Mouse (Mus musculus): ENCODE measurements at regions not wholly inside any gene's neighbourhood (a gene's known extent, or its start where the extent isn't known, plus 50 kb on each side); places are given as distances from the start of the nearest gene placed in this dataset.

DNA sequence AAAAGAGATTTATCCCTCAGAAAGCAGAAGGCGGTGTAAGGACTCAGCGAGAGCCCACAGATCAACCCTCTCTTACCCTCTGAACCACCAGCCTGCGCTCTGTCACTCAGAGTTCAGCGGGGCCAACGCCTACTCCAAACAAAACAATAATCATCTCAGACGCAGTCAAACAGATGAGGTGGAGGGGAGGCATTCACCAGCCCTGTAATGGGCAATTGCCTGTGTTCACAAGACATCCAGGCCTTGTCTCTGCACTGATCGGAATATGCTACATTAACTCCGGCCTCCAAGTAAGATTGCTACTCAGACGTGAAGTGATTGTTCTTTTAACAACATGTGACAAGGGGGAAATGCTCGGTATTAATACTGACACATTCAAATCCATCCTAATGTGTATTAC lies 353.1 kb upstream of the Castor2 start:
- H3K9ac ChIP-seq (ENCODE audit: insufficient read depth, low read depth): no peak overlapping the region
- H3K27ac ChIP-seq (ENCODE audit: insufficient read depth, low read depth): no peak overlapping the region
- H3K9me3 ChIP-seq (replicated peaks; ENCODE audit: low read length): peaks cover 77% of the 10 kb centered on the region
- DNase-seq (ENCODE audit: extremely low read depth): no peak
- TF ChIP-seq UBTF (IDR thresholded peaks at IDR 0.05; ENCODE audit: low read depth, low read length) (no peak), POLR2A (IDR thresholded peaks at IDR 0.05; ENCODE audit: low read depth, low read length) (no peak), ZNF384 (IDR thresholded peaks at IDR 0.05; ENCODE audit: low read depth, low read length) (no peak), MAZ (IDR thresholded peaks at IDR 0.05; ENCODE audit: low read depth, low read length) (no peak), MXI1 (IDR thresholded peaks at IDR 0.05; ENCODE audit: low read depth, low read length) (no peak), RAD21 (IDR thresholded peaks at IDR 0.05; ENCODE audit: low read depth, low read length) (no peak), ELF1 (IDR thresholded peaks at IDR 0.05; ENCODE audit: low read depth, low read length) (no peak), MAFK (IDR thresholded peaks at IDR 0.05; ENCODE audit: insufficient replicate concordance, low read length) (no peak)
- no peaks in the 10 kb centered on the region for H3K4me1 ChIP-seq (ENCODE audit: control insufficient read depth in 1 of 2, insufficient read depth in 2 of 2)
- dilution Hi-C loops (cut with MboI; ENCODE audit: extremely low pct_ligation_motif_present, extremely low pct_unique_long_range_greater_than_20kb, low sequenced_read_pairs): no loop called here
- H3K4me2 ChIP-seq (ENCODE audit: insufficient read depth, low read depth, poor library complexity, severe bottlenecking): no peak overlapping the region
- in situ Hi-C loops (cut with MboI; ENCODE audit: low pct_ligation_motif_present, low pct_unique_long_range_greater_than_20kb, low sequenced_read_pairs): no loop called here
- H3K4me3 ChIP-seq (replicated peaks in 1 of 3; ENCODE audit: low read depth in 2 of 3, low read length in 2 of 3, poor library complexity in 1 of 3): no peak overlapping the region
- H3K27me3 ChIP-seq (replicated peaks): no peaks in the 10 kb centered on the region
- H3K36me3 ChIP-seq (replicated peaks in 1 of 2; ENCODE audit: control insufficient read depth in 1 of 2, insufficient read depth in 1 of 2, low read length in 1 of 2): no peaks in the 10 kb centered on the region
- H3K79me2 ChIP-seq (replicated peaks; ENCODE audit: control insufficient read depth, extremely low read depth, insufficient read depth, poor library complexity, severe bottlenecking): no peaks in the 10 kb centered on the region; the same call in 1 of the 2 replicates

DNA sequence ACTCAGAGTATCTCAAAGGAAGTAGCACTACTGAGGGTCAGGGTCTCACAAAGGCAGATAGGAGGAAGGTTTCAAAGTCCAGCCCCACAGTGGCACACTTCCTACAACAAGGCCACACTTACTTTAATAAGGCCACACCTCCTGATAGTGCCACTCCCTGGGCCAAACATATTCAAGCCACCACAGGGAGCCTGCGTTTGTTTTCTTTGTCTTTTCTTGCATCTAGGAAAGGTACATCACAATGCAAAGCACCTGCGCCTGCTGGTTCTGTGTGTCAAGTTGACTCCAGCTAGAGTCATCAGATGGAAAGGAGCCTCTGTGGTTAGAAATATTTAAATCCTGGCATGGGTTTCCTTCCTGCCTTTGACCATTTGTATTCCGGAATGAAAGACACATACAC lies 355.4 kb upstream of the Castor2 start:
- Histone ChIP-seq H3K4me1 (ENCODE audit: control insufficient read depth in 1 of 2, insufficient read depth in 2 of 2) (no peaks in the 10 kb centered on the region), H3K9ac (ENCODE audit: insufficient read depth, low read depth) (no peak overlapping the region), H3K36me3 (replicated peaks in 1 of 2; ENCODE audit: control insufficient read depth in 1 of 2, insufficient read depth in 1 of 2, low read length in 1 of 2) (no peaks in the 10 kb centered on the region), H3K4me2 (ENCODE audit: insufficient read depth, low read depth, poor library complexity, severe bottlenecking) (no peak overlapping the region), H3K4me3 (replicated peaks in 1 of 3; ENCODE audit: low read depth in 2 of 3, low read length in 2 of 3, poor library complexity in 1 of 3) (no peak overlapping the region), H3K79me2 (replicated peaks; ENCODE audit: control insufficient read depth, extremely low read depth, insufficient read depth, poor library complexity, severe bottlenecking) (no peaks in the 10 kb centered on the region; the same call in 1 of the 2 replicates), H3K27me3 (replicated peaks) (no peaks in the 10 kb centered on the region), H3K27ac (ENCODE audit: insufficient read depth, low read depth) (no peak overlapping the region), H3K9me3 (replicated peaks; ENCODE audit: low read length) (peaks cover 76% of the 10 kb centered on the region)
- DNase-seq (ENCODE audit: extremely low read depth): no peak
- no peak for TF ChIP-seq JUN (IDR thresholded peaks at IDR 0.05; ENCODE audit: insufficient read depth, low read depth, low read length)
- TF ChIP-seq NRF1 (IDR thresholded peaks at IDR 0.05; ENCODE audit: low read depth, low read length): no peak
- no peak for TF ChIP-seq TBP (conservative IDR thresholded peaks at IDR 0.05; ENCODE audit: low read depth, low read length)
- TF ChIP-seq SIN3A (IDR thresholded peaks at IDR 0.05; ENCODE audit: low read length): no peak
- no peak for TF ChIP-seq MYC (IDR thresholded peaks at IDR 0.05; ENCODE audit: low read depth, low read length)
- TF ChIP-seq NELFE (IDR thresholded peaks at IDR 0.05; ENCODE audit: low read depth, low read length): no peak
- TF ChIP-seq POLR2AphosphoS2 (IDR thresholded peaks at IDR 0.05; ENCODE audit: low read depth, low read length): no peak
- TF ChIP-seq HCFC1 (IDR thresholded peaks at IDR 0.05; ENCODE audit: low read depth, low read length): no peak
- no peak for TF ChIP-seq RCOR1 (conservative IDR thresholded peaks at IDR 0.05; ENCODE audit: low read depth, low read length)
- TF ChIP-seq EP300 (IDR thresholded peaks at IDR 0.05; ENCODE audit: low read length): no peak
- no peak for TF ChIP-seq RAD21 (IDR thresholded peaks at IDR 0.05; ENCODE audit: low read depth, low read length)
- no peak for TF ChIP-seq E2F4 (IDR thresholded peaks at IDR 0.05; ENCODE audit: insufficient replicate concordance, low read depth, low read length)
- TF ChIP-seq ETS1 (conservative IDR thresholded peaks at IDR 0.05; ENCODE audit: low read depth, low read length): no peak
- dilution Hi-C loops (cut with MboI; ENCODE audit: extremely low pct_ligation_motif_present, extremely low pct_unique_long_range_greater_than_20kb, low sequenced_read_pairs): no loop called here
- in situ Hi-C loops (cut with MboI; ENCODE audit: low pct_ligation_motif_present, low pct_unique_long_range_greater_than_20kb, low sequenced_read_pairs): no loop called here

Data from CH12.LX (cell line).